Mouse (Mus musculus) midbrain, embryonic 16.5 days (tissue): ENCODE results near the gene Tomm22. TPM values are rescaled to one million over a fixed set of nuclear protein-coding genes. Genes with fewer than 3 reads are reported as not detected.
A peak's percentile ranks its signal among the peaks of the same experiment; 100 is the strongest.

Experiments
- ATAC-seq: fragments of 200-750 bp; cut with Nextera tagmentation; 2 replicates; pipeline ENCODE4 v1.8.0; 2017; ENCODE audit warnings: moderate TSS enrichment
- H3K27ac ChIP-seq: fragments of 300-500 bp; sonication (generic); 2 replicates; pipeline ENCODE4 v1.5.1; 2014; ENCODE audit warnings: mild to moderate bottlenecking, low read length, mixed read lengths
- H3K27me3 ChIP-seq: fragments of 300-500 bp; sonication (generic); 2 replicates; pipeline ENCODE4 v1.6.1; 2014; ENCODE audit warnings: low read depth, low read length, mixed read lengths; ENCODE audit not compliant: control insufficient read depth, insufficient read depth
- H3K36me3 ChIP-seq: fragments of 300-500 bp; sonication (generic); 2 replicates; pipeline ENCODE4 v1.6.1; 2014; ENCODE audit warnings: mild to moderate bottlenecking, low read length, moderate library complexity, mixed read lengths; ENCODE audit not compliant: control insufficient read depth, insufficient read depth
- H3K4me1 ChIP-seq: fragments of 300-500 bp; sonication (generic); 2 replicates; pipeline ENCODE4 v1.6.1; 2014; ENCODE audit warnings: mild to moderate bottlenecking, low read length, mixed read lengths; ENCODE audit not compliant: control insufficient read depth, insufficient read depth
- H3K4me2 ChIP-seq: fragments of 300-500 bp; sonication (generic); 2 replicates; pipeline ENCODE4 v1.6.1; 2014; ENCODE audit warnings: mild to moderate bottlenecking, low read length, mixed read lengths
- H3K4me3 ChIP-seq: fragments of 300-500 bp; sonication (generic); 2 replicates; pipeline ENCODE4 v1.5.1; 2014; ENCODE audit warnings: low read depth, mild to moderate bottlenecking, low read length, moderate library complexity, mixed read lengths
- H3K9ac ChIP-seq: fragments of 300-500 bp; sonication (generic); 2 replicates; pipeline ENCODE4 v1.6.1; 2014; ENCODE audit warnings: low read depth, low read length, mixed read lengths
- H3K9me3 ChIP-seq: fragments of 300-500 bp; sonication (generic); replicated peaks from 2 replicates; pipeline ENCODE4 v1.6.1; 2014; ENCODE audit warnings: mild to moderate bottlenecking, low read length, mixed read lengths; ENCODE audit not compliant: control insufficient read depth, poor library complexity, severe bottlenecking
- WGBS: fragments of 180-500 bp; shearing (Covaris S2); extraction: QIAGEN DNeasy Blood & Tissue Kit; methylation state at CpG from one replicate; pipeline ENCODE4 v1.1.7; 2014; 5-methylcytosine and 5-hydroxymethylcytosine counted together
- polyA plus RNA-seq: library from polyadenylated mRNA; unstranded; fragments of >200 nt; fragmentation: Nextera tagmentation; extraction: Ambion mirVana; gene quantifications from 2 replicates; pipeline ENCODE4 v1.2.1, GENCODE M21; 2015

Tomm22 gene
- polyA plus RNA-seq, 1 experiment from 2014 or later, result 237 TPM

DNA sequence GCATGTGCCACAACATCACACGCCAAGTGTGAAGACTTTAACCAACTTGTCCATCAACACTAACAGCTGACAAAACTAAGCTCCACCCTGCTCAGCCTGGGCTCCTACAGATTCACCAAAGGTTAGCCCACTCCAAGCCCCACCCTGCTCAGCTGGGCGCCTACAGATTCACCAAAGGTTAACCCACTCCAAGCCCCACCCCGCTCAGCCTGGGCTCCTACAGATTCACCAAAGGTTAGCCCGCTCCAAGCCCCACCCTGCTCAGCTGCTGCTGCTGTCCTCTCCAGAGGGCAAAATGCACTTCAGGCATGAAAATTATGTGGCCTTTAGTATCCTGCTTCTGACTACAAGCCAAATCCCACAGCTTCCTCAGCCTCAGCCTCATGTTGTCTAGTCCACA lies 11.3 kb downstream of the Tomm22 start:
- no peaks in the 10 kb centered on the region for H3K36me3 ChIP-seq
- WGBS, result 92% methylated on average over 4 of the region's 4 CpGs
- H3K4me3 ChIP-seq, result no peak overlapping the region
- H3K9ac ChIP-seq, result no peak overlapping the region
- H3K27ac ChIP-seq, result no peak overlapping the region
- ATAC-seq, result no peak
- H3K9me3 ChIP-seq, result no peaks in the 10 kb centered on the region
- no peaks in the 10 kb centered on the region for H3K27me3 ChIP-seq
- H3K4me1 ChIP-seq, result peaks cover 46% of the 10 kb centered on the region
- no peak overlapping the region for H3K4me2 ChIP-seq

DNA sequence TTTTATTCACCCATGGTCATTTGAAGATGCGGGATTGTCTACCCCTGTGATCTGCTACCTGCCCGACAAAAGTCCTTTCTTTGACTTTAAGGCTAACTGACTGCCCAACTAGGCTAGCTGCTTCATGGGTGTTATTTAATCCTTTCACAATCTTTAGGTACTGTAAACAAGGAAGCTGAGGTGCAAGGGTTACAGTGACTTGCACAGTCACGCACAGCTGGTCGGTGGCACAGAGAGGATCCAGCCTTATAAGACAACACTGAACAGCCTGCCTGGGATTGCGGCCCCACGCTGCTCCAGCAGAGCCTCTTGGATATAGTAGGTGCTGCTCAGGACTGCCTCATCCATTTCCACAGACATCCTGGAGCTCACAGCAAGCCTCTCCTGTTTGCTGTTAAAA lies 12.5 kb downstream of the Tomm22 start:
- 87% methylated on average over 6 of the region's 6 CpGs for WGBS
- H3K4me3 ChIP-seq, result no peak overlapping the region
- peaks cover 46% of the 10 kb centered on the region for H3K4me1 ChIP-seq
- H3K27me3 ChIP-seq, result no peaks in the 10 kb centered on the region
- no peaks in the 10 kb centered on the region for H3K9me3 ChIP-seq
- no peak overlapping the region for H3K9ac ChIP-seq
- H3K27ac ChIP-seq, result no peak overlapping the region
- no peaks in the 10 kb centered on the region for H3K36me3 ChIP-seq
- ATAC-seq, result no peak
- peak overlapping the region; percentile 7; the same call in 1 of the 2 replicates for H3K4me2 ChIP-seq

DNA sequence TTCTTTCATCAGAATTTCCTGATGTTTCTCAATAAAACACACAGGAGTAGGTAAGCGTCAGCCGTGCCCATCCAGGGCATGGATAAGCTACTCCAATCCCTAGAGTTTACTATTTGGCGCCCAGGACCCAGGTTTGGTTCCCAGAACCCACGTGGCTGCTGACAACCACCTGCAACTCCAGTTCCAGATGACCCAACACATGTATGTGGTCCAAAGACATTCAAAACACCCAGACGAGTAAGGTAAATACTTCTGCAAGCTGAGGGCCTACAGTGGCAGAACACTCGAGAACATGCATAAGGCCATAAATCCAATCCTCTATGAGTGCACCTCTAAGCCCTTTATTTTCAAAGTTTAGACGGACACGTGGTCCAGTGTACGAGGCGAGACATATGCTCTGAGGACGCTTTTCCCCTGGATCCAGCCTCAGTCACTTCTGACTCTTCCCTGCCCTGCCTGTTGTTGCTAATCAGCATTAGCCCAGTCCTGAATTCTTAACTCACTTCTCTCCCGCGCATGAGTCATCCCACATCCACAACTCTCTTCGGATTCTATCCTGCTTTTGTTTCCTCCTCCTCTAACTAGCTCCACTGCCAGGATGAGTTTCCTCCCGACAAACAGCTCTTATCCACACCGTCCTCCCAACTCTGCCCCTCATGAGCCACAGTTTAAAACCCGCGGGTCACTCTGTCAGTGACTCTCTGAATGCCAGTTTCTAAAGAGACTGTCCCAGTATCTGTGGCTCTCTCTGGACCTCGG lies 13.2 kb downstream of the Tomm22 start:
- Histone ChIP-seq H3K9ac (no peak overlapping the region), H3K4me3 (no peak overlapping the region), H3K36me3 (no peaks in the 10 kb centered on the region), H3K9me3 (no peaks in the 10 kb centered on the region), H3K4me2 (peak overlapping the region; percentile 71), H3K4me1 (peaks cover 51% of the 10 kb centered on the region), H3K27ac (no peak overlapping the region), H3K27me3 (no peaks in the 10 kb centered on the region)
- no peak for ATAC-seq
- 77% methylated on average over 19 of the region's 19 CpGs for WGBS

DNA sequence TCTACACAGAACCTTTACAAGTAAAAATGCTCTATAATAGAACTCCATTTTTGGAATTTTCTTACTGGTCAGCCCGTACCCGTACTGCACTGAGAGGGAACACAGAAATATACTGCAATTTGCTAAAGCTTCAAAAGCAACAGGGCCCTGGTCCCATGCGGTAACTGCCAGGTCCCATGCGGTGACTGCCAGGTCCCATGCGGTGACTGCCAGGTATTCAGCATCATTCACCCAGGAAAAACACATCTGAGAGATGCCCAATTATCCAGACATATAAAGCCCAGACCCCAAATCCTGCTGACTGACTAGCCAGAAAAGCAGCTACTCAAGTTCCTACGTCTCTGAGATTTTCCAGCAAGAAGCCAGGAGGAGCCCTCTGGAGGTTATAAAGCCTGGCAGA lies 14.0 kb downstream of the Tomm22 start:
- WGBS, result 77% methylated on average over 6 of the region's 6 CpGs
- Histone ChIP-seq H3K27ac (no peak overlapping the region), H3K9me3 (no peaks in the 10 kb centered on the region), H3K9ac (no peak overlapping the region), H3K36me3 (no peaks in the 10 kb centered on the region), H3K4me1 (peaks cover 53% of the 10 kb centered on the region), H3K4me3 (peak overlapping the region; percentile 74; the same call in 1 of the 2 replicates), H3K27me3 (no peaks in the 10 kb centered on the region), H3K4me2 (peak overlapping the region; percentile 71)
- no peak for ATAC-seq

DNA sequence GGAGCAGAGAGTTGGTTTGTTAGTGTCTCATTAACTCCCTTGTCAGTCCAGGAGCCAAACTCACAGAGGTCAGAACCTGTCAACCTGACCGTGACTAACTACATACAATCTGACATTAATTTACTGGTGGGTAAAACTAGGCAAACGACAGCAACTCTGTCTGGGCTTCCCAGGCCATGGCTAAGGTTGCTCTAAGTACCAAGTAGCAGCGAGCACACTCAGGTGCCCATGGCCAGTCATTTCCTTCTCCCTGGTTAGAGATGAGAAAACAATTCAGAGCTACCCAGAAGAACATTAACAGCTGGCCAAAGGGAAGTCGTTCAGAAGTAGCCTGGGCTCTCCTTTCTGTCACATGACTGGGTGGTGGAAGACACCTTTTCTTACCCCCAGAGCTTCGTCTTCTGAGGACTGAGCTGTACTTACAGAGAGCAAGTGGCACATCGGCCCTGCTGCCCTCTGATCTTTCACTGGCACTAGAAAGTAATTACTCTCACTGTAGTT lies 14.5 kb downstream of the Tomm22 start:
- H3K4me2 ChIP-seq, result peak overlapping the region; percentile 71
- ATAC-seq, result no peak
- peak overlapping the region; percentile 74 for H3K4me3 ChIP-seq
- 54% methylated on average over 6 of the region's 6 CpGs for WGBS
- no peaks in the 10 kb centered on the region for H3K27me3 ChIP-seq
- peaks cover 56% of the 10 kb centered on the region for H3K4me1 ChIP-seq
- no peak overlapping the region for H3K27ac ChIP-seq
- no peaks in the 10 kb centered on the region for H3K9me3 ChIP-seq
- no peaks in the 10 kb centered on the region for H3K36me3 ChIP-seq
- H3K9ac ChIP-seq, result peak overlapping the region; percentile 83

DNA sequence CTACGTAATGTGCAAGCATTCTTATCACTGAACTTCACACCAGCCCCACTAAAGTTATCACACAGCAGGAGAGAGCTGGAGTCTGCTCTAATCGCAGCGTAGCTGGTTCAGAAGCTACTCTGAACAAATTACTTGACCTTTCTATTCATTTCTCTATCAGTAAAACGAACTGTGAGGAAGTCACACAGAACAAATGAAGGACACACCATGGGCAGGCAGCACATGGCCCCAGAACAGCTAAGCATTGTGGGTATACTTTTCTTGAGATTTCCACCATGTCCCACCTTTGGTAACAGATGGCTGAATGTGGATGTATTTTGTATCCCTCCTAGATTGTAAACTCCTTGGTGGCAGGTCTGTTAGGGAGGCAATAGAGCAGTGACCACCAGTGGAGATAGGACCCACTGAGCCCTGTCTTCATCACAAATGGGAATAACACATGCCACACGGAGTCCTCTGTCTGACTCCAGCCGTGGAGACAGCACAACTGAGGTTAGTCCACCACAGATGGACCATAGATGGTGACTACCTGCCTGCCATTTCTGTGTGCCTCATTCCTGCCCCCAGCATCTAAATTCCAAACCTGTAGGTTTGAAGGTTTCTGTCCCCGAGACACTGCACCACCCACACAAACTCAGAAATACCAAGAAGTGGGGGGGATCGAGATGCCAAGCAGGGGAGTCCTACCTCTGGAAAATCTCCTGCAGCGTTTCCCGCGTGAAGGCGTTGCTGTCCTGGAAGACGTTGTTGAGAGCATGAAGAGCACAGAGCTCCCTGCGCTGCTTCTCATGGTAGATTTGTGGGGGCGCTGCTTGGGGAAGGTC lies 15.6 kb downstream of the Tomm22 start:
- ATAC-seq, result no peak
- peak overlapping the region; percentile 71 for H3K4me2 ChIP-seq
- H3K36me3 ChIP-seq, result no peaks in the 10 kb centered on the region
- H3K9me3 ChIP-seq, result no peaks in the 10 kb centered on the region
- 17% methylated on average over 14 of the region's 15 CpGs for WGBS
- peak overlapping the region; percentile 74 for H3K4me3 ChIP-seq
- peak overlapping the region; percentile 83 for H3K9ac ChIP-seq
- H3K27me3 ChIP-seq, result no peaks in the 10 kb centered on the region
- H3K27ac ChIP-seq, result no peak overlapping the region
- peaks cover 53% of the 10 kb centered on the region for H3K4me1 ChIP-seq

DNA sequence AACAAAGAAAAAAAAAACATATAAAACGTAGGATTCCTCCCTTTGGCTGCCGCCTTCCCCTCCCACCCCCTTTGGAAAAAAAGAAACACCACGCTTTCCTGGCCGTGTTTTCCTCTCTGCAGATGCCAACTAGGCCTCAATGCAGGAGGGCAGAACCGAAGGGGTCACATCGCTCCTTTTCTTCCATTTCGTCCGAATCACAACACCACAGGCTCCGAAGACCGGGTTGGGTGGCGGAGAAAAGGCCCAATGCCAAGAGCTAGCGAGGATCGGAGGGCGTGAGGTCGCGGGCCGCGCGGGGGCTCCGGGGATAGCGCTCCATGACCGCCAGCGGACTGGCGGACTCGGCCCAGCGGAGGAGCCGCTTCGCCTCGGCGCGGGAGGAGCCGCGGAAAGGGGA lies 16.5 kb downstream of the Tomm22 start:
- peak overlapping the region; percentile 83 for H3K9ac ChIP-seq
- peak overlapping the region; percentile 95 for H3K27ac ChIP-seq
- no peak for ATAC-seq
- peaks cover 58% of the 10 kb centered on the region for H3K4me1 ChIP-seq
- no peaks in the 10 kb centered on the region for H3K36me3 ChIP-seq
- no peaks in the 10 kb centered on the region for H3K9me3 ChIP-seq
- peak overlapping the region; percentile 71 for H3K4me2 ChIP-seq
- no peaks in the 10 kb centered on the region for H3K27me3 ChIP-seq
- H3K4me3 ChIP-seq, result peak overlapping the region; percentile 74
- under 1% methylated on average over 21 of the region's 33 CpGs for WGBS

DNA sequence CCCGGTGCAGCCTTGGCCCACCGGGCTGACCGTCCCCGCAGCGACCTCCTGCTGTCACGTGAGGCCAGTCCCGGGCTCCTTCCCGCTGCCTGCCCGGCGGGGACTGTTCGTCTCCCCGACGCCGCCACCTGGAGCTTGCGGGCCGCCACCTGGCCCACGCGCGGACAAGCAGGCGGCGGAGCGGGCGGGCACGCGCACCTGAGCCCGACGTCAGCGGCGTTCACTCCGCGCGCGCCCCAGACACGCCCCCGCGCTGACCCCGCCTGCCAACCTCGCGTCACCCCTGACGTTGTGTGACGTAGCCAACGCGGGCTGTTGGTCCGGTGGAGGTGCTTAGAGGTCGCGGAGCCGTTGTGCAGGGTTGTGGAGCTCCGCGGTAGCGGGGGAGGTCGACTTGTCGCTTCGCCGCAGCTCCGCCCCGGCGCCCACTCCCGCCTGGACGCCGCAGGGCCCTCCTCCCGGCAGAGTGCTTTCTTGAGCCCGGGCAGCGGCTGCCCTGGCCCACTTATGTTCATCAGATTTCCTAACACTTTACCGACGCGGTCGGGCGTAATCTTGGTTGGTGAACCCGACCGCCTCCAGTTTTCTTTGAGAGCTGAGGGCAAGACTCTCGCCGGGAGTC lies 17.1 kb downstream of the Tomm22 start, which contains the start of gene Josd1:
Gene Josd1, minus strand, starts transcription at position 274 of the 622 bp plus-strand sequence.
- Histone ChIP-seq H3K9me3 (no peaks in the 10 kb centered on the region), H3K4me3 (peak within 1 kb of the TSS; percentile 74), H3K36me3 (no peaks in the 10 kb centered on the region), H3K27ac (peak within 1 kb of the TSS; percentile 95), H3K4me1 (peaks cover 59% of the 10 kb centered on the region), H3K27me3 (no peaks in the 10 kb centered on the region), H3K4me2 (peak within 1 kb of the TSS; percentile 71), H3K9ac (peak within 1 kb of the TSS; percentile 83)
- WGBS, result under 1% methylated on average over 71 of the region's 72 CpGs
- peak; percentile 55 for ATAC-seq
